Mouse (Mus musculus) left cerebral cortex, adult 11 months (tissue): ENCODE results near the gene Gm3072.
"Not testable (repeated sequence)": the region's sequence is repeated elsewhere in the genome, so short reads cannot be mapped to it uniquely, and the experiment has no call there.

ENCODE experiments used
- DNase-seq: peaks from one replicate; pipeline ENCODE4 v3.0.0; 2022; ENCODE audit warnings: low spot score

Gm3072 gene

GRCm38 (mm10) chr14:41624512-41624911, at the start of gene Gm3072:
Gene Gm3072, minus strand, starts transcription at chr14:41624612.
- not testable (repeated sequence) for DNase-seq

GRCm38 (mm10) chr14:41648176-41648575, 23.8 kb upstream of the Gm3072 start:
- not testable (repeated sequence) for DNase-seq

- not testable (repeated sequence) for DNase-seq
Measured at GRCm38 (mm10) chr14:41646387-41646786, 22.0 kb upstream of the Gm3072 start, which contains the start of gene Gm3676. Gene Gm3676, minus strand, starts transcription at chr14:41646487.

GRCm38 (mm10) chr14:41630144-41630543, 5.7 kb upstream of the Gm3072 start:
- DNase-seq, result not testable (repeated sequence)

GRCm38 (mm10) chr14:41622535-41622934, 1.9 kb downstream of the Gm3072 start:
- DNase-seq, result not testable (repeated sequence)

DNA sequence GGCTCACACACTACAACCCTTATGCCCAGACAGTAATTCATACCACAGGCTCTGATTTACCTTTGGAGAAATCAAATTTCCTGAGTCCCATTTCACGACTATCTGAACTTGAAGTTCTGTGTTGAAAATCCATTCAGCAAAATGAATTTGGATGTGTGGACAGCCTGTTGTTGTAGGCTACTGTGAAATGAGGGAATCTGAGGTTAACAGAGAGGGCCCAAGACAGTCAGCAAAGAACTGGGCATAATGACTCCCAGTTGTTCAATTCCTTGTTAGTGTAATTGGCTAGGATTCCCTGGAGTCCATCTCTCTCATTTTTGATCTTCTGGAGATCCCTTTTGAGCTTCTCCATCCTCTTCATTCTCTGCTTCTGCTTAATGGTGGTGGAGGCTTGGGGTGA, 13.7 kb downstream of the Gm3072 start:
- DNase-seq, result peak; percentile 8

- DNase-seq, result not testable (repeated sequence)
Measured at GRCm38 (mm10) chr14:41600935-41601334, 23.5 kb downstream of the Gm3072 start.

- DNase-seq, result not testable (repeated sequence)
Measured at GRCm38 (mm10) chr14:41586346-41586745, 38.1 kb downstream of the Gm3072 start.

GRCm38 (mm10) chr14:41572911-41573310, 51.5 kb downstream of the Gm3072 start, which contains the start of gene 1700049E17Rik2:
Gene 1700049E17Rik2, plus strand, starts transcription at chr14:41573211.
- DNase-seq, result not testable (repeated sequence)
